ENCODE assay signal across 8 mouse cellular contexts in genomic region chr7:80387033-80387632, GRCm38 (mm10). TPM values are rescaled to one million over a fixed set of nuclear protein-coding genes. Genes with fewer than 3 reads are reported as not detected.
DNase-seq lines count a peak whose midpoint lies in the region; ATAC-seq and TF ChIP-seq lines count a peak whose summit lies in the region.

No protein-coding gene starts in this region.

- peaks cover 21% of the 10 kb centered on the region for H3K27me3 ChIP-seq in hindbrain, embryonic 13.5 days

- H3K4me1 ChIP-seq in hindbrain, embryonic 13.5 days (replicated peaks), result peaks cover 23% of the 10 kb centered on the region
- H3K4me1 ChIP-seq in lung, adult 2 months (ENCODE audit: control insufficient read depth, insufficient read depth, low read length), result no peaks in the 10 kb centered on the region; the same call in 1 of the 2 replicates
- H3K4me1 ChIP-seq in olfactory bulb, adult 2 months (ENCODE audit: control insufficient read depth, insufficient read depth, low read length), result peaks cover 14% of the 10 kb centered on the region

- peak; percentile 59 for DNase-seq in adrenal gland, postnatal 14 days
- DNase-seq in adrenal gland, adult 18-20 months (ENCODE audit: low spot score in 2 of 2), result no peak
- peak; percentile 44 for DNase-seq in embryo, embryonic 9.5 days (ENCODE audit: extremely low spot score)
- DNase-seq in lung, adult 2 months, result no peak
- DNase-seq in urinary bladder, adult 2 months (ENCODE audit: low spot score), result no peak
- no peak for DNase-seq in frontal cortex, postnatal 36 days (ENCODE audit: low spot score in 2 of 2)

- H3K36me3 ChIP-seq in hindbrain, embryonic 13.5 days, result peaks cover 25% of the 10 kb centered on the region

- peak overlapping the region; percentile 61 for H3K9ac ChIP-seq in hindbrain, embryonic 13.5 days

- peak overlapping the region; percentile 37 for H3K4me2 ChIP-seq in hindbrain, embryonic 13.5 days

- H3K9me3 ChIP-seq in hindbrain, embryonic 13.5 days, result no peaks in the 10 kb centered on the region

- peak; percentile 20; the same call in 1 of the 2 replicates for TF ChIP-seq POLR2A in lung, adult 2 months (IDR thresholded peaks at IDR 0.05; ENCODE audit: borderline replicate concordance, extremely low read depth, low read depth, low read length)
- no peak for TF ChIP-seq POLR2A in olfactory bulb, adult 2 months (IDR thresholded peaks at IDR 0.05; ENCODE audit: insufficient read depth, low read depth, low read length)

- ATAC-seq in hindbrain, embryonic 13.5 days (ENCODE audit: low FRiP score), result no peak

- 16% methylated on average over 16 of the region's 17 CpGs for WGBS in hindbrain, embryonic 13.5 days
- 16% methylated on average over 17 of the region's 17 CpGs for WGBS in lung, adult 2 months
- whole genome bisulfite sequencing in olfactory bulb, adult 2 months, result 71% methylated on average over 17 of the region's 17 CpGs

- H3K27ac ChIP-seq in hindbrain, embryonic 13.5 days, result no peak overlapping the region
- no peak overlapping the region for H3K27ac ChIP-seq in olfactory bulb, adult 2 months (ENCODE audit: insufficient read depth, low read depth, low read length)

- peak overlapping the region; percentile 24 for H3K4me3 ChIP-seq in hindbrain, embryonic 13.5 days
- H3K4me3 ChIP-seq in lung, adult 2 months (replicated peaks; ENCODE audit: extremely low read depth, low read depth, low read length), result peak overlapping the region; percentile 72
- H3K4me3 ChIP-seq in olfactory bulb, adult 2 months (ENCODE audit: insufficient read depth, low read depth, low read length), result peak overlapping the region; percentile 0; the same call in 1 of the 2 replicates

- TF ChIP-seq CTCF in lung, adult 2 months (IDR thresholded peaks at IDR 0.05; ENCODE audit: insufficient read depth, low read length), result no peak
- TF ChIP-seq CTCF in olfactory bulb, adult 2 months (IDR thresholded peaks at IDR 0.05; ENCODE audit: insufficient read depth, low read depth, low read length), result no peak

RNA-seq across cellular contexts. Expression of gene Fes, which starts 0.6 kb away (rescaled TPM):
- 12.8 and 13.0 TPM in 2 replicates for total RNA-seq in adrenal gland, postnatal 14 days (2021)
- total RNA-seq in adrenal gland, adult 18-20 months (2021), result 10 to 100 TPM in 1 of 2 experiments, 1 to 10 TPM in 1; 8.4 to 13.0 TPM
- polyA plus RNA-seq in hindbrain, embryonic 13.5 days (2015; fragmentation: Nextera tagmentation; extraction: Ambion mirVana), result 6.1 and 6.9 TPM in 2 replicates
- polyA plus RNA-seq in lung, adult 2 months (2012; rRNA removed), result 51.4 and 60.1 TPM in 2 replicates
- not detected in 2 replicates for polyA plus RNA-seq in olfactory bulb, adult 2 months (2012; ENCODE audit: insufficient read depth, insufficient read length, low replicate concordance, missing spikeins)
- polyA plus RNA-seq in urinary bladder, adult 2 months (2012; rRNA removed), result 22.6 and 24.0 TPM in 2 replicates

RNA-seq across cellular contexts. Expression of gene Man2a2, which starts 16.0 kb away (rescaled TPM):
- total RNA-seq in adrenal gland, postnatal 14 days (2021), result 61.4 and 82.8 TPM in 2 replicates
- total RNA-seq in adrenal gland, adult 18-20 months (2021), result 10 to 100 TPM; 76.6 to 88.8 TPM
- polyA plus RNA-seq in hindbrain, embryonic 13.5 days (2015; fragmentation: Nextera tagmentation; extraction: Ambion mirVana), result 20.8 and 23.4 TPM in 2 replicates
- polyA plus RNA-seq in lung, adult 2 months (2012; rRNA removed), result 93.7 and 96.3 TPM in 2 replicates
- polyA plus RNA-seq in olfactory bulb, adult 2 months (2012; ENCODE audit: insufficient read depth, insufficient read length, low replicate concordance, missing spikeins), result 117 and 148 TPM in 2 replicates
- 37.1 and 49.6 TPM in 2 replicates for polyA plus RNA-seq in urinary bladder, adult 2 months (2012; rRNA removed)

RNA-seq across cellular contexts. Expression of gene Furin, which starts 18.1 kb away (rescaled TPM):
- 138 and 140 TPM in 2 replicates for total RNA-seq in adrenal gland, postnatal 14 days (2021)
- 100 to 1,000 TPM; 143 to 158 TPM for total RNA-seq in adrenal gland, adult 18-20 months (2021)
- polyA plus RNA-seq in hindbrain, embryonic 13.5 days (2015; fragmentation: Nextera tagmentation; extraction: Ambion mirVana), result 4.0 and 4.7 TPM in 2 replicates
- polyA plus RNA-seq in lung, adult 2 months (2012; rRNA removed), result 106 and 114 TPM in 2 replicates
- polyA plus RNA-seq in olfactory bulb, adult 2 months (2012; ENCODE audit: insufficient read depth, insufficient read length, low replicate concordance, missing spikeins), result not detected in 2 replicates
- polyA plus RNA-seq in urinary bladder, adult 2 months (2012; rRNA removed), result 25.3 and 40.7 TPM in 2 replicates

RNA-seq across cellular contexts. Expression of gene Hddc3, which starts 44.2 kb away (rescaled TPM):
- 35.1 and 44.2 TPM in 2 replicates for total RNA-seq in adrenal gland, postnatal 14 days (2021)
- 10 to 100 TPM; 38.5 to 45.9 TPM for total RNA-seq in adrenal gland, adult 18-20 months (2021)
- 19.6 and 21.4 TPM in 2 replicates for polyA plus RNA-seq in hindbrain, embryonic 13.5 days (2015; fragmentation: Nextera tagmentation; extraction: Ambion mirVana)
- 20.4 and 26.9 TPM in 2 replicates for polyA plus RNA-seq in lung, adult 2 months (2012; rRNA removed)
- not detected in 2 replicates for polyA plus RNA-seq in olfactory bulb, adult 2 months (2012; ENCODE audit: insufficient read depth, insufficient read length, low replicate concordance, missing spikeins)
- polyA plus RNA-seq in urinary bladder, adult 2 months (2012; rRNA removed), result 33.3 and 40.9 TPM in 2 replicates

RNA-seq across cellular contexts. Expression of gene Unc45a, which starts 46.3 kb away (rescaled TPM):
- total RNA-seq in adrenal gland, postnatal 14 days (2021), result 52.5 and 59.0 TPM in 2 replicates
- 10 to 100 TPM; 71.5 to 85.8 TPM for total RNA-seq in adrenal gland, adult 18-20 months (2021)
- polyA plus RNA-seq in hindbrain, embryonic 13.5 days (2015; fragmentation: Nextera tagmentation; extraction: Ambion mirVana), result 55.5 and 61.5 TPM in 2 replicates
- polyA plus RNA-seq in lung, adult 2 months (2012; rRNA removed), result 102 and 105 TPM in 2 replicates
- polyA plus RNA-seq in olfactory bulb, adult 2 months (2012; ENCODE audit: insufficient read depth, insufficient read length, low replicate concordance, missing spikeins), result not detected in 2 replicates
- 92.8 and 117 TPM in 2 replicates for polyA plus RNA-seq in urinary bladder, adult 2 months (2012; rRNA removed)

Comparison
In these comparisons a context has a peak if more than half of its experiments do, and no peak if none do; other contexts are left out.
1. DNase-seq: peak in adrenal gland, postnatal 14 days (single experiment) and embryo, embryonic 9.5 days (single experiment); none in adrenal gland, adult 18-20 months (0 of 2), lung, adult 2 months (single experiment), urinary bladder, adult 2 months (single experiment) and frontal cortex, postnatal 36 days (0 of 2).
2. H3K4me3 ChIP-seq: peak in every context shown above with its lines; median percentile 72 in lung, adult 2 months; 24 in hindbrain, embryonic 13.5 days; 0 in olfactory bulb, adult 2 months.